Mouse (Mus musculus) thymus, adult 2 months (tissue): Measurements from ENCODE around the gene Tal1.

Source experiments
- CTCF ChIP-seq: fragments of 200-500 bp; IDR thresholded peaks from 2 replicates; pipeline ENCODE4 v1.5.1; 2012; ENCODE audit warnings: mild to moderate bottlenecking, control low read depth, low read length, moderate library complexity, borderline replicate concordance; ENCODE audit not compliant: control insufficient read depth, poor library complexity, insufficient read depth; ENCODE audit errors: extremely low read depth
- POLR2A ChIP-seq: fragments of 200-500 bp; IDR thresholded peaks from 2 replicates; pipeline ENCODE4 v1.6.1; 2012; ENCODE audit warnings: mild to moderate bottlenecking, low read length, control low read depth, moderate library complexity; ENCODE audit not compliant: control insufficient read depth, poor library complexity, insufficient read depth; ENCODE audit errors: extremely low read depth

- TF ChIP-seq CTCF: no peak
- TF ChIP-seq POLR2A: no peak
Measured at GRCm38 (mm10) chr4:115014276-115014675, 42.0 kb upstream of the Tal1 start.
